Mouse (Mus musculus) G1E (cell line): ENCODE data around the gene Gm42372.

Experiments
- CTCF ChIP-seq: IDR thresholded peaks from 2 replicates; pipeline ENCODE4 v1.5.1; 2012; ENCODE audit warnings: low read depth, low read length, inconsistent platforms, mixed read lengths
- GATA1 ChIP-seq: IDR thresholded peaks from 2 replicates; pipeline ENCODE4 v1.6.1; 2012; ENCODE audit warnings: borderline replicate concordance, low read length, inconsistent platforms, mixed read lengths
- GATA2 ChIP-seq: IDR thresholded peaks from 2 replicates; pipeline ENCODE4 v1.6.1; 2012; ENCODE audit warnings: low read depth, low read length, inconsistent platforms, borderline replicate concordance
- POLR2AphosphoS5 ChIP-seq: IDR thresholded peaks from 2 replicates; pipeline ENCODE4 v1.6.1; 2012; ENCODE audit warnings: low read depth, low read length, inconsistent platforms; ENCODE audit not compliant: insufficient replicate concordance
- TAL1 ChIP-seq: conservative IDR thresholded peaks from 2 replicates; pipeline ENCODE4 v1.6.1; 2012; ENCODE audit warnings: low read depth, low read length, inconsistent platforms, mixed read lengths

- TF ChIP-seq CTCF (no peak), GATA1 (no peak), POLR2AphosphoS5 (no peak), TAL1 (no peak), GATA2 (no peak)
Measured at GRCm38 (mm10) chr7:16968414-16968813, 14.5 kb upstream of the Gm42372 start.
